Mouse (Mus musculus): ENCODE measurements around the gene Olfr31. TPM values are rescaled to one million over a fixed set of nuclear protein-coding genes. Genes with fewer than 3 reads are reported as not detected.

The Olfr31 gene
- polyA plus RNA-seq, 1 experiment, result not detected

- Histone ChIP-seq H3K4me3 (ENCODE audit: insufficient read depth, low read length) (no peak overlapping the region), H3K27ac (ENCODE audit: insufficient read depth, low read length) (no peak overlapping the region), H3K4me1 (ENCODE audit: control insufficient read depth, insufficient read depth, low read length) (no peaks in the 10 kb centered on the region)
- TF ChIP-seq POLR2A (IDR thresholded peaks at IDR 0.05; ENCODE audit: low read depth, low read length) (no peak), CTCF (IDR thresholded peaks at IDR 0.05; ENCODE audit: borderline replicate concordance, insufficient read depth, low read length) (no peak)
These were observed 26.2 kb downstream of the Olfr31 start for GRCm38 (mm10) chr14:14348674-14349401.

GRCm38 (mm10) chr14:14349485-14350262 lies 27.0 kb downstream of the Olfr31 start:
- TF ChIP-seq CTCF (IDR thresholded peaks at IDR 0.05; ENCODE audit: borderline replicate concordance, insufficient read depth, low read length) (no peak), POLR2A (IDR thresholded peaks at IDR 0.05; ENCODE audit: low read depth, low read length) (no peak)
- Histone ChIP-seq H3K4me1 (ENCODE audit: control insufficient read depth, insufficient read depth, low read length) (no peaks in the 10 kb centered on the region), H3K27ac (ENCODE audit: insufficient read depth, low read length) (no peak overlapping the region)

GRCm38 (mm10) chr14:14350263-14351147 lies 27.9 kb downstream of the Olfr31 start:
- Histone ChIP-seq H3K4me3 (ENCODE audit: insufficient read depth, low read length) (no peak overlapping the region), H3K4me1 (ENCODE audit: control insufficient read depth, insufficient read depth, low read length) (no peaks in the 10 kb centered on the region), H3K27ac (ENCODE audit: insufficient read depth, low read length) (no peak overlapping the region)
- TF ChIP-seq CTCF (IDR thresholded peaks at IDR 0.05; ENCODE audit: borderline replicate concordance, insufficient read depth, low read length) (no peak), POLR2A (IDR thresholded peaks at IDR 0.05; ENCODE audit: low read depth, low read length) (no peak)

More at GRCm38 (mm10) chr14:14349485-14350262, 27.0 kb downstream of the Olfr31 start:
- H3K4me3 ChIP-seq (ENCODE audit: insufficient read depth, low read length), result no peak overlapping the region

- Histone ChIP-seq H3K4me1 (ENCODE audit: control insufficient read depth, insufficient read depth, low read length) (no peaks in the 10 kb centered on the region), H3K4me3 (ENCODE audit: insufficient read depth, low read length) (no peak overlapping the region), H3K27ac (ENCODE audit: insufficient read depth, low read length) (no peak overlapping the region)
- TF ChIP-seq CTCF (IDR thresholded peaks at IDR 0.05; ENCODE audit: borderline replicate concordance, insufficient read depth, low read length) (no peak), POLR2A (IDR thresholded peaks at IDR 0.05; ENCODE audit: low read depth, low read length) (no peak)
These were observed 28.5 kb downstream of the Olfr31 start for GRCm38 (mm10) chr14:14351148-14351455.

GRCm38 (mm10) chr14:14351721-14352590 lies 29.3 kb downstream of the Olfr31 start:
- Histone ChIP-seq H3K4me3 (ENCODE audit: insufficient read depth, low read length) (no peak overlapping the region), H3K27ac (ENCODE audit: insufficient read depth, low read length) (no peak overlapping the region), H3K4me1 (ENCODE audit: control insufficient read depth, insufficient read depth, low read length) (no peaks in the 10 kb centered on the region)
- TF ChIP-seq POLR2A (IDR thresholded peaks at IDR 0.05; ENCODE audit: low read depth, low read length), result no peak
- no peak for TF ChIP-seq CTCF (IDR thresholded peaks at IDR 0.05; ENCODE audit: borderline replicate concordance, insufficient read depth, low read length)

GRCm38 (mm10) chr14:14352606-14353005 lies 30.0 kb downstream of the Olfr31 start:
- H3K27ac ChIP-seq (ENCODE audit: insufficient read depth, low read length), result no peak overlapping the region
- H3K4me3 ChIP-seq (ENCODE audit: insufficient read depth, low read length), result no peak overlapping the region
- no peaks in the 10 kb centered on the region for H3K4me1 ChIP-seq (ENCODE audit: control insufficient read depth, insufficient read depth, low read length)
- TF ChIP-seq CTCF (IDR thresholded peaks at IDR 0.05; ENCODE audit: borderline replicate concordance, insufficient read depth, low read length) (no peak), POLR2A (IDR thresholded peaks at IDR 0.05; ENCODE audit: low read depth, low read length) (no peak)

GRCm38 (mm10) chr14:14353081-14353732 lies 30.6 kb downstream of the Olfr31 start:
- TF ChIP-seq POLR2A (IDR thresholded peaks at IDR 0.05; ENCODE audit: low read depth, low read length) (no peak), CTCF (IDR thresholded peaks at IDR 0.05; ENCODE audit: borderline replicate concordance, insufficient read depth, low read length) (no peak)
- Histone ChIP-seq H3K27ac (ENCODE audit: insufficient read depth, low read length) (no peak overlapping the region), H3K4me3 (ENCODE audit: insufficient read depth, low read length) (no peak overlapping the region), H3K4me1 (ENCODE audit: control insufficient read depth, insufficient read depth, low read length) (no peaks in the 10 kb centered on the region)

GRCm38 (mm10) chr14:14353740-14354510 lies 31.3 kb downstream of the Olfr31 start:
- TF ChIP-seq CTCF (IDR thresholded peaks at IDR 0.05; ENCODE audit: borderline replicate concordance, insufficient read depth, low read length), result no peak
- TF ChIP-seq POLR2A (IDR thresholded peaks at IDR 0.05; ENCODE audit: low read depth, low read length), result no peak
- H3K4me1 ChIP-seq (ENCODE audit: control insufficient read depth, insufficient read depth, low read length), result no peaks in the 10 kb centered on the region
- no peak overlapping the region for H3K4me3 ChIP-seq (ENCODE audit: insufficient read depth, low read length)
- no peak overlapping the region for H3K27ac ChIP-seq (ENCODE audit: insufficient read depth, low read length)

Data from embryonic fibroblast, embryonic 13.5 days (primary cell).